Mouse (Mus musculus) E14TG2a.4 (cell line): ENCODE data around the gene Clspn.
A peak's percentile ranks its signal among the peaks of the same experiment; 100 is the strongest.

ENCODE experiments used
- H3K27me3 ChIP-seq: 2 replicates; pipeline ENCODE4 v1.6.1; 2014; ENCODE audit warnings: low read length, control low read depth; ENCODE audit not compliant: insufficient read depth
- H3K36me3 ChIP-seq: 2 replicates; pipeline ENCODE4 v1.6.1; 2014; ENCODE audit warnings: low read length, control low read depth; ENCODE audit not compliant: insufficient read depth
- H3K4me1 ChIP-seq: replicated peaks from 2 replicates; pipeline ENCODE4 v1.6.1; 2014; ENCODE audit warnings: low read depth, low read length, control low read depth
- H3K4me3 ChIP-seq: replicated peaks from 2 replicates; pipeline ENCODE4 v1.5.1; 2014; ENCODE audit warnings: mild to moderate bottlenecking, low read length
- H3K9me3 ChIP-seq: 2 replicates; pipeline ENCODE4 v1.6.1; 2014; ENCODE audit warnings: low read length, control low read depth
- CTCF ChIP-seq: conservative IDR thresholded peaks from 2 replicates; pipeline ENCODE4 v1.5.1; 2014; ENCODE audit warnings: low read length
- NANOG ChIP-seq: IDR thresholded peaks from 2 replicates; pipeline ENCODE4 v1.6.1; 2014; ENCODE audit warnings: borderline replicate concordance, low read length, mixed read lengths
- POU5F1 ChIP-seq: IDR thresholded peaks from 2 replicates; pipeline ENCODE4 v1.6.1; 2014; ENCODE audit warnings: low read length, borderline replicate concordance

Gene Clspn

GRCm38 (mm10) chr4:126609606-126610181 lies 53.0 kb downstream of the Clspn start, which contains the start of gene 5730409E04Rik:
TSS of gene 5730409E04Rik (plus strand) at chr4:126609818.
- peaks cover 31% of the 10 kb centered on the region for H3K4me1 ChIP-seq
- no peaks in the 10 kb centered on the region for H3K36me3 ChIP-seq
- no peaks in the 10 kb centered on the region for H3K9me3 ChIP-seq
- peak within 1 kb of the TSS; percentile 83 for H3K4me3 ChIP-seq
- H3K27me3 ChIP-seq, result peaks cover 36% of the 10 kb centered on the region
- no peak for TF ChIP-seq POU5F1
- no peak for TF ChIP-seq NANOG
- no peak for TF ChIP-seq CTCF

- H3K9me3 ChIP-seq, result no peaks in the 10 kb centered on the region
- H3K27me3 ChIP-seq, result peaks cover 39% of the 10 kb centered on the region
- peaks cover 36% of the 10 kb centered on the region for H3K4me1 ChIP-seq
- no peak overlapping the region for H3K4me3 ChIP-seq
- H3K36me3 ChIP-seq, result no peaks in the 10 kb centered on the region
- TF ChIP-seq POU5F1 (no peak), CTCF (no peak), NANOG (no peak)
Observed at GRCm38 (mm10) chr4:126611991-126612390, 55.3 kb downstream of the Clspn start.

GRCm38 (mm10) chr4:126616312-126616711 lies 59.6 kb downstream of the Clspn start:
- H3K4me3 ChIP-seq, result no peak overlapping the region
- peaks cover 43% of the 10 kb centered on the region for H3K4me1 ChIP-seq
- peaks cover 49% of the 10 kb centered on the region for H3K27me3 ChIP-seq
- H3K9me3 ChIP-seq, result no peaks in the 10 kb centered on the region
- no peaks in the 10 kb centered on the region for H3K36me3 ChIP-seq
- TF ChIP-seq CTCF (no peak), POU5F1 (no peak), NANOG (no peak)

- TF ChIP-seq NANOG (no peak), CTCF (no peak), POU5F1 (no peak)
- Histone ChIP-seq H3K27me3 (peaks cover 67% of the 10 kb centered on the region), H3K36me3 (no peaks in the 10 kb centered on the region), H3K9me3 (no peaks in the 10 kb centered on the region), H3K4me1 (peaks cover 20% of the 10 kb centered on the region), H3K4me3 (peak overlapping the region; percentile 74)
Observed at GRCm38 (mm10) chr4:126619691-126620330, 63.1 kb downstream of the Clspn start.

- no peaks in the 10 kb centered on the region for H3K36me3 ChIP-seq
- H3K27me3 ChIP-seq, result peaks cover 70% of the 10 kb centered on the region
- peaks cover 22% of the 10 kb centered on the region for H3K4me1 ChIP-seq
- peak overlapping the region; percentile 74 for H3K4me3 ChIP-seq
- no peak for TF ChIP-seq NANOG
- H3K9me3 ChIP-seq, result no peaks in the 10 kb centered on the region
Observed at GRCm38 (mm10) chr4:126620349-126620874, 63.7 kb downstream of the Clspn start.

- peaks cover 28% of the 10 kb centered on the region for H3K27me3 ChIP-seq
- no peak for TF ChIP-seq NANOG
- no peak for TF ChIP-seq POU5F1
- peak; percentile 32 for TF ChIP-seq CTCF
- H3K36me3 ChIP-seq, result no peaks in the 10 kb centered on the region
- peak overlapping the region; percentile 41 for H3K4me3 ChIP-seq
- H3K4me1 ChIP-seq, result peaks cover 32% of the 10 kb centered on the region
- no peaks in the 10 kb centered on the region for H3K9me3 ChIP-seq
Observed at GRCm38 (mm10) chr4:126627021-126627681, 70.4 kb downstream of the Clspn start.

GRCm38 (mm10) chr4:126631922-126632321 lies 75.2 kb downstream of the Clspn start:
- H3K9me3 ChIP-seq, result no peaks in the 10 kb centered on the region
- H3K27me3 ChIP-seq, result no peaks in the 10 kb centered on the region
- peaks cover 29% of the 10 kb centered on the region for H3K4me1 ChIP-seq
- TF ChIP-seq CTCF, result peak; percentile 38
- no peak for TF ChIP-seq NANOG
- no peak for TF ChIP-seq POU5F1
- H3K4me3 ChIP-seq, result no peak overlapping the region
- H3K36me3 ChIP-seq, result no peaks in the 10 kb centered on the region

- H3K4me3 ChIP-seq, result no peak overlapping the region
- H3K9me3 ChIP-seq, result no peaks in the 10 kb centered on the region
- peaks cover 23% of the 10 kb centered on the region for H3K4me1 ChIP-seq
- H3K27me3 ChIP-seq, result no peaks in the 10 kb centered on the region; the same call in 1 of the 2 replicates
- TF ChIP-seq POU5F1 (no peak), CTCF (no peak), NANOG (no peak)
- H3K36me3 ChIP-seq, result no peaks in the 10 kb centered on the region
Observed at GRCm38 (mm10) chr4:126632668-126633067, 75.9 kb downstream of the Clspn start.
